Mouse (Mus musculus) cerebellum, adult 2 months (tissue): Measurements from ENCODE around the gene M1ap. TPM values are rescaled to one million over a fixed set of nuclear protein-coding genes. Genes with fewer than 3 reads are reported as not detected.

Source experiments
- DNase-seq, 2 experiments: peaks; one replicate each; pipeline ENCODE4 v3.0.0; 2021
- H3K27ac ChIP-seq: fragments of 200-500 bp; 2 replicates; pipeline ENCODE4 v1.5.1; 2012; ENCODE audit warnings: low read length, control low read depth, inconsistent platforms; ENCODE audit not compliant: insufficient read depth
- H3K27me3 ChIP-seq: fragments of 200-500 bp; 2 replicates; pipeline ENCODE4 v1.6.1; 2012; ENCODE audit warnings: inconsistent platforms, mild to moderate bottlenecking, low read length, moderate library complexity; ENCODE audit not compliant: control insufficient read depth, insufficient read depth
- H3K4me1 ChIP-seq: fragments of 200-500 bp; 2 replicates; pipeline ENCODE4 v1.6.1; 2011; ENCODE audit warnings: low read length; ENCODE audit not compliant: control insufficient read depth, insufficient read depth
- H3K4me3 ChIP-seq: fragments of 200-500 bp; replicated peaks from 2 replicates; pipeline ENCODE3; 2011; ENCODE audit warnings: mild to moderate bottlenecking, low read depth, low read length, control low read depth; ENCODE audit not compliant: insufficient read depth
- CTCF ChIP-seq: fragments of 200-500 bp; IDR thresholded peaks from 2 replicates; pipeline ENCODE4 v1.5.1; 2011; ENCODE audit warnings: low read depth, mild to moderate bottlenecking, control low read depth, low read length, moderate library complexity, borderline replicate concordance; ENCODE audit not compliant: insufficient read depth
- POLR2A ChIP-seq: fragments of 200-500 bp; IDR thresholded peaks from 2 replicates; pipeline ENCODE4 v1.6.1; 2011; ENCODE audit warnings: low read length, control low read depth, borderline replicate concordance; ENCODE audit not compliant: insufficient read depth
- WGBS: fragments of 180-500 bp; shearing (Covaris S2); methylation state at CpG from one replicate; pipeline ENCODE4 v1.1.7; 2018; 5-methylcytosine and 5-hydroxymethylcytosine counted together
- polyA plus RNA-seq: library from polyadenylated mRNA; depleted of rRNA; stranded (reverse); fragments of >200 nt; gene quantifications from 2 replicates; pipeline ENCODE4 v1.2.3, GENCODE M21; 2012

M1ap gene
- polyA plus RNA-seq, 1 experiment, result 0.21 TPM

- TF ChIP-seq CTCF, result no peak
- no peak for TF ChIP-seq POLR2A
- H3K4me1 ChIP-seq, result 0 out of 2 replicates have a peak, but pooled peaks cover 2% of the 10 kb centered on the region
- peaks cover 6% of the 10 kb centered on the region; the same call in 1 of the 2 replicates for H3K27me3 ChIP-seq
- no peak overlapping the region for H3K4me3 ChIP-seq
- no peak overlapping the region for H3K27ac ChIP-seq
- DNase-seq, result no peak
- WGBS, result 44% methylated on average over 5 of the region's 5 CpGs
Measured at GRCm38 (mm10) chr6:83034463-83035055, 87.9 kb downstream of the M1ap start.

- TF ChIP-seq POLR2A (no peak), CTCF (no peak)
- Histone ChIP-seq H3K4me1 (0 out of 2 replicates have a peak, but pooled peaks cover 2% of the 10 kb centered on the region), H3K4me3 (no peak overlapping the region), H3K27ac (no peak overlapping the region), H3K27me3 (peaks cover 3% of the 10 kb centered on the region; the same call in 1 of the 2 replicates)
- 88% methylated on average over 8 of the region's 8 CpGs for WGBS
- no peak for DNase-seq
Measured at GRCm38 (mm10) chr6:83037188-83037587, 90.5 kb downstream of the M1ap start.

GRCm38 (mm10) chr6:83038496-83039012 is 91.9 kb downstream of the M1ap start:
- H3K27me3 ChIP-seq, result no peaks in the 10 kb centered on the region; the same call in 1 of the 2 replicates
- H3K27ac ChIP-seq, result no peak overlapping the region
- no peak for TF ChIP-seq CTCF
- 0 out of 2 replicates have a peak, but pooled peaks have one; percentile 12 for TF ChIP-seq POLR2A
- WGBS, result 10% methylated on average over 24 of the region's 24 CpGs
- H3K4me1 ChIP-seq, result no peaks in the 10 kb centered on the region
- peak; percentile 85 to 89 for DNase-seq
- H3K4me3 ChIP-seq, result peak overlapping the region; percentile 32

- Histone ChIP-seq H3K27ac (no peak overlapping the region), H3K27me3 (no peaks in the 10 kb centered on the region), H3K4me3 (no peak overlapping the region), H3K4me1 (no peaks in the 10 kb centered on the region)
- TF ChIP-seq CTCF, result no peak
- no peak for TF ChIP-seq POLR2A
- DNase-seq, result no peak
- WGBS, result 80% methylated on average over 5 of the region's 5 CpGs
Measured at GRCm38 (mm10) chr6:83040601-83041000, 93.9 kb downstream of the M1ap start.

GRCm38 (mm10) chr6:83043561-83043960 is 96.9 kb downstream of the M1ap start:
- TF ChIP-seq CTCF, result no peak
- no peaks in the 10 kb centered on the region for H3K27me3 ChIP-seq
- no peak overlapping the region for H3K27ac ChIP-seq
- H3K4me1 ChIP-seq, result no peaks in the 10 kb centered on the region
- no peak overlapping the region for H3K4me3 ChIP-seq
- 58% methylated on average over 6 of the region's 6 CpGs for WGBS
- DNase-seq, result no peak

GRCm38 (mm10) chr6:83043993-83044392 is 97.3 kb downstream of the M1ap start:
- DNase-seq, result no peak
- Histone ChIP-seq H3K27ac (no peak overlapping the region), H3K4me3 (no peak overlapping the region), H3K4me1 (no peaks in the 10 kb centered on the region), H3K27me3 (no peaks in the 10 kb centered on the region)
- WGBS, result 88% methylated on average over 5 of the region's 5 CpGs
- TF ChIP-seq POLR2A, result no peak
- TF ChIP-seq CTCF, result no peak

GRCm38 (mm10) chr6:83044742-83045141 is 98.0 kb downstream of the M1ap start:
- WGBS, result 62% methylated on average over 9 of the region's 9 CpGs
- Histone ChIP-seq H3K4me3 (no peak overlapping the region), H3K27ac (no peak overlapping the region), H3K4me1 (no peaks in the 10 kb centered on the region), H3K27me3 (no peaks in the 10 kb centered on the region)
- TF ChIP-seq CTCF (no peak), POLR2A (no peak)
- DNase-seq, result no peak

GRCm38 (mm10) chr6:83049367-83049766 is 102.7 kb downstream of the M1ap start:
- H3K4me1 ChIP-seq, result peaks cover 7% of the 10 kb centered on the region
- no peak overlapping the region for H3K27ac ChIP-seq
- no peak for DNase-seq
- no peak overlapping the region for H3K4me3 ChIP-seq
- WGBS, result 74% methylated on average over 10 of the region's 10 CpGs
- H3K27me3 ChIP-seq, result no peaks in the 10 kb centered on the region
- TF ChIP-seq POLR2A, result no peak
- no peak for TF ChIP-seq CTCF
